Mouse (Mus musculus) MEL (cell line): ENCODE results near the gene Trim2.

Experiments
- CHD2 ChIP-seq: IDR thresholded peaks from 2 replicates; pipeline ENCODE4 v1.6.1; 2011; ENCODE audit warnings: low read length, improper control_type of control experiment
- CTCF ChIP-seq, 3 experiments: IDR thresholded peaks in 2 of 3; conservative IDR thresholded peaks in 1 of 3; 2 replicates each; pipeline ENCODE4 v1.5.1; 2011 to 2012; ENCODE audit warnings: low read length in 3 of 3, low read depth in 2 of 3, mild to moderate bottlenecking in 2 of 3, improper control_type of control experiment in 1 of 3, inconsistent platforms in 1 of 3, mixed read lengths in 1 of 3, moderate library complexity in 1 of 3; ENCODE audit not compliant: control insufficient read depth in 1 of 3, insufficient read depth in 1 of 3, poor library complexity in 1 of 3, severe bottlenecking in 1 of 3
- ELF1 ChIP-seq: IDR thresholded peaks from 2 replicates; pipeline ENCODE4 v1.6.1; 2014; ENCODE audit warnings: low read depth, mild to moderate bottlenecking, inconsistent platforms, low read length, improper control_type of control experiment, moderate library complexity
- POLR2A ChIP-seq, 2 experiments: IDR thresholded peaks; 2 replicates each; pipeline ENCODE4 v1.6.1; 2011 to 2012; ENCODE audit warnings: low read length in 2 of 2, mild to moderate bottlenecking in 2 of 2, control low read depth in 1 of 2, improper control_type of control experiment in 1 of 2, low read depth in 1 of 2, moderate library complexity in 1 of 2; ENCODE audit not compliant: control insufficient read depth in 1 of 2, insufficient read depth in 1 of 2, poor library complexity in 1 of 2
- POLR2AphosphoS5 ChIP-seq: IDR thresholded peaks from 2 replicates; pipeline ENCODE4 v1.6.1; 2012; ENCODE audit warnings: low read depth, borderline replicate concordance, mild to moderate bottlenecking, inconsistent platforms, low read length, moderate library complexity, mixed read lengths
- SIN3A ChIP-seq: IDR thresholded peaks from 2 replicates; pipeline ENCODE4 v1.6.1; 2012; ENCODE audit warnings: low read length, improper control_type of control experiment, inconsistent platforms
- TAL1 ChIP-seq: IDR thresholded peaks from 2 replicates; pipeline ENCODE4 v1.6.1; 2012; ENCODE audit warnings: mild to moderate bottlenecking, inconsistent platforms, low read length, moderate library complexity, mixed read lengths
- UBTF ChIP-seq: IDR thresholded peaks from 2 replicates; pipeline ENCODE4 v1.6.1; 2012; ENCODE audit warnings: low read depth, mild to moderate bottlenecking, inconsistent platforms, low read length, improper control_type of control experiment, moderate library complexity, borderline replicate concordance; ENCODE audit not compliant: insufficient read depth
- ZMIZ1 ChIP-seq: IDR thresholded peaks from 2 replicates; pipeline ENCODE4 v1.6.1; 2012; ENCODE audit warnings: low read depth, mild to moderate bottlenecking, inconsistent platforms, low read length, improper control_type of control experiment, moderate library complexity

DNA sequence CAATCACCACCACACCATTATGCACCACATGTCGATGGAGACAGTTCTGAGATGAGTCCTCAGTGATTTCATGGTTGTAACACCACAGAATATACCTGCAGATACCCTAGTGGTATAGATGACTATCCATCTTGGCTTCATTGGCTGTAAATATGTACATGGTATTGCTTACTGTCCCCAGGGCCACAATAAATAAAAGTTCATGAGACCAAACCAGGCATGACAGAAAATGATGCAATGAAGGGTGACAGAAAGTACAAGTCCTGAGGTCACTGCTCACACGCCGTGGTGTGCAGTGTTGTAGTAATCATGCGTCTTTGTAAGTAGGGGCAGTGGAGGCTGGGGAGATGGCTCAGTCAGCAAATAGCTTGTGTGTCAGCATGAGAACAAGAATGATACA, 65.6 kb downstream of the Trim2 start:
- TF ChIP-seq CTCF (IDR thresholded peaks at IDR 0.05 in 2 of 3, conservative IDR thresholded peaks at IDR 0.05 in 1 of 3; ENCODE audit: control insufficient read depth in 1 of 3, insufficient read depth in 1 of 3, low read depth in 2 of 3, low read length in 3 of 3, poor library complexity in 1 of 3, severe bottlenecking in 1 of 3): no peak
- TF ChIP-seq TAL1: no peak
- no peak for TF ChIP-seq CHD2
- TF ChIP-seq POLR2A (IDR thresholded peaks at IDR 0.05; ENCODE audit: control insufficient read depth in 1 of 2, insufficient read depth in 1 of 2, low read depth in 1 of 2, low read length in 2 of 2, poor library complexity in 1 of 2): no peak
- TF ChIP-seq UBTF: no peak
- no peak for TF ChIP-seq SIN3A
- TF ChIP-seq ELF1: no peak
- TF ChIP-seq ZMIZ1: no peak
- TF ChIP-seq POLR2AphosphoS5: no peak
